Mouse (Mus musculus) adrenal gland, adult 10 weeks (tissue): ENCODE results near the gene Rab14. TPM values are rescaled to one million over a fixed set of nuclear protein-coding genes. Genes with fewer than 3 reads are reported as not detected.

ENCODE experiments used
- polyA plus RNA-seq: library from polyadenylated mRNA; stranded (reverse); fragments of 350-450 nt; fragmentation: Illumina TruSeq; extraction: RNeasy Lipid Tissue Mini Kit (QIAGEN cat#74804); gene quantifications from one replicate; pipeline ENCODE4 v1.2.3, GENCODE M21; 2014; ENCODE audit warnings: low read depth, low replicate concordance

The Rab14 gene
- polyA plus RNA-seq: 542 TPM

GRCm38 (mm10) chr2:35200898-35201668 is at the start of gene Rab14:
TSS of gene Rab14 (minus strand) at chr2:35201120.

Other genes with a start within 250 kb of the Rab14 start
- gene Traf1, start 239.3 kb downstream of the Rab14 start, polyA plus RNA-seq: 1.7 TPM
- 1.3 TPM for gene Hc, start 139.7 kb downstream of the Rab14 start, polyA plus RNA-seq
- 0.93 TPM for gene AI182371, start 99.6 kb downstream of the Rab14 start, polyA plus RNA-seq
- gene Cntrl, start 91.6 kb downstream of the Rab14 start, polyA plus RNA-seq: 32.0 TPM
- 22.3 TPM for gene Gsn, start 55.3 kb upstream of the Rab14 start, polyA plus RNA-seq
- gene Stom, start 135.9 kb upstream of the Rab14 start, polyA plus RNA-seq: 59.5 TPM
- gene 4930568D16Rik, start 166.6 kb upstream of the Rab14 start, polyA plus RNA-seq: not detected
- gene 4930402F06Rik, start 196.1 kb upstream of the Rab14 start, polyA plus RNA-seq: not detected